14 mouse cellular contexts compared by ENCODE assay signal in genomic region chr2:153259030-153259863, GRCm38 (mm10). TPM values are rescaled to one million over a fixed set of nuclear protein-coding genes. Genes with fewer than 3 reads are reported as not detected.
DNase-seq lines count a peak whose midpoint lies in the region; ATAC-seq and TF ChIP-seq lines count a peak whose summit lies in the region.
"Had no signal": no experiment of that assay in that cellular context is flagged by ENCODE, and none has a peak within 500 bp of the region (broad histone marks: within the 10 kb centered on the region; RNA-seq: fewer than 3 reads in every experiment).

No protein-coding gene starts in this region.

- no peak for TF ChIP-seq EP300 in MEL (IDR thresholded peaks at IDR 0.05; ENCODE audit: low read depth in 1 of 2, low read length in 2 of 2)

- no peak overlapping the region for H3K9ac ChIP-seq in lung, embryonic 14.5 days
- H3K9ac ChIP-seq in MEL (ENCODE audit: control insufficient read depth, low read depth, low read length, poor library complexity, severe bottlenecking): peak overlapping the region; percentile 26
- H3K9ac ChIP-seq: embryonic facial prominence, embryonic 13.5 days; hindbrain, embryonic 12.5 days had no signal

- H3K4me3 ChIP-seq in lung, embryonic 14.5 days (ENCODE audit: low read depth, low read length): no peak overlapping the region
- H3K4me3 ChIP-seq in MEL (ENCODE audit: control insufficient read depth in 1 of 2, insufficient read depth in 1 of 2, low read depth in 2 of 2, low read length in 2 of 2): no peak overlapping the region
- no peak overlapping the region for H3K4me3 ChIP-seq in forebrain, embryonic 10.5 days
- H3K4me3 ChIP-seq: embryonic facial prominence, embryonic 13.5 days; hindbrain, embryonic 12.5 days; layer of hippocampus, adult 2 months; myocyte had no signal

- TF ChIP-seq CTCF in lung, embryonic 14.5 days (IDR thresholded peaks at IDR 0.05; ENCODE audit: low read depth): no peak
- no peak for TF ChIP-seq CTCF in MEL (IDR thresholded peaks at IDR 0.05 in 2 of 3, conservative IDR thresholded peaks at IDR 0.05 in 1 of 3; ENCODE audit: control insufficient read depth in 1 of 3, insufficient read depth in 1 of 3, low read depth in 2 of 3, low read length in 3 of 3, poor library complexity in 1 of 3, severe bottlenecking in 1 of 3)

- no peaks in the 10 kb centered on the region for H3K79me2 ChIP-seq in MEL (ENCODE audit: control insufficient read depth, insufficient read depth, low read length, poor library complexity)

- H3K4me2 ChIP-seq in lung, embryonic 14.5 days: no peak overlapping the region
- H3K4me2 ChIP-seq: embryonic facial prominence, embryonic 13.5 days; hindbrain, embryonic 12.5 days had no signal

- WGBS in lung, embryonic 14.5 days: 55% methylated on average over 12 of the region's 12 CpGs
- 89% methylated on average over 12 of the region's 12 CpGs for WGBS in forebrain, embryonic 10.5 days

- no peaks in the 10 kb centered on the region for H3K9me3 ChIP-seq in lung, embryonic 14.5 days (ENCODE audit: low read depth, low read length)
- no peaks in the 10 kb centered on the region for H3K9me3 ChIP-seq in MEL (replicated peaks; ENCODE audit: insufficient read depth, low read length)
- no peaks in the 10 kb centered on the region for H3K9me3 ChIP-seq in forebrain, embryonic 10.5 days
- H3K9me3 ChIP-seq: embryonic facial prominence, embryonic 13.5 days; hindbrain, embryonic 12.5 days had no signal

- TF ChIP-seq RAD21 in MEL (IDR thresholded peaks at IDR 0.05; ENCODE audit: low read depth, low read length): no peak

- no peak for TF ChIP-seq POLR2A in MEL (IDR thresholded peaks at IDR 0.05; ENCODE audit: control insufficient read depth in 1 of 2, insufficient read depth in 1 of 2, low read depth in 1 of 2, low read length in 2 of 2, poor library complexity in 1 of 2)

- H3K36me3 ChIP-seq in lung, embryonic 14.5 days (ENCODE audit: insufficient read depth): peaks cover 37% of the 10 kb centered on the region
- H3K36me3 ChIP-seq in MEL (ENCODE audit: control insufficient read depth in 1 of 2, insufficient read depth in 2 of 2, low read length in 2 of 2): peaks cover under 1 to 30% of the 10 kb centered on the region in 2 experiments
- H3K36me3 ChIP-seq in forebrain, embryonic 10.5 days (replicated peaks): peaks cover 58% of the 10 kb centered on the region

- no peak for DNase-seq in lung, embryonic 14.5 days
- DNase-seq in lung, postnatal 25 days (ENCODE audit: low spot score): no peak
- no peak for DNase-seq in MEL (ENCODE audit: low read depth, low spot score)
- no peak for DNase-seq in forebrain, embryonic 10.5 days (ENCODE audit: extremely low spot score, low spot score)
- no peak for DNase-seq in gastrocnemius, adult 18-20 months (ENCODE audit: low spot score)
- DNase-seq: adrenal gland, adult 2 months; heart, adult 11 months had no signal

- ATAC-seq in lung, embryonic 14.5 days (ENCODE audit: insufficient read depth): no peak
- ATAC-seq in hematopoietic stem cell, adult 5-6 weeks (replicated peaks in 1 of 2; ENCODE audit: insufficient read depth in 1 of 2, low FRiP score in 2 of 2, low TSS enrichment in 1 of 2, low read depth in 1 of 2, poor library complexity in 2 of 2, severe bottlenecking in 2 of 2): peak; percentile 73 to 82
- ATAC-seq in megakaryocyte progenitor cell, adult 5-6 weeks (replicated peaks; ENCODE audit: poor library complexity): peak; percentile 72
- ATAC-seq: forebrain, embryonic 16.5 days had no signal

- H3K27me3 ChIP-seq in lung, embryonic 14.5 days (ENCODE audit: insufficient read depth, low read length): no peaks in the 10 kb centered on the region
- H3K27me3 ChIP-seq in MEL (ENCODE audit: control insufficient read depth in 1 of 2, insufficient read depth in 2 of 2, low read length in 2 of 2): no peaks in the 10 kb centered on the region
- H3K27me3 ChIP-seq in forebrain, embryonic 10.5 days (ENCODE audit: poor library complexity, severe bottlenecking): no peaks in the 10 kb centered on the region
- H3K27me3 ChIP-seq: embryonic facial prominence, embryonic 13.5 days; hindbrain, embryonic 12.5 days had no signal

- no peaks in the 10 kb centered on the region for H3K4me1 ChIP-seq in lung, embryonic 14.5 days (ENCODE audit: insufficient read depth)
- H3K4me1 ChIP-seq in MEL (ENCODE audit: control insufficient read depth in 1 of 2, insufficient read depth in 2 of 2, low read length in 2 of 2): peaks cover 21 to 23% of the 10 kb centered on the region in 2 experiments
- H3K4me1 ChIP-seq in forebrain, embryonic 10.5 days: no peaks in the 10 kb centered on the region
- H3K4me1 ChIP-seq: embryonic facial prominence, embryonic 13.5 days; hindbrain, embryonic 12.5 days had no signal

- H3K27ac ChIP-seq in lung, embryonic 14.5 days (ENCODE audit: low read depth): 0 out of 2 replicates have a peak overlapping the region, but pooled peaks have one; percentile 18
- H3K27ac ChIP-seq in MEL (ENCODE audit: control insufficient read depth, low read depth, low read length): peak overlapping the region; percentile 89
- H3K27ac ChIP-seq in forebrain, embryonic 10.5 days: no peak overlapping the region
- H3K27ac ChIP-seq: embryonic facial prominence, embryonic 13.5 days; hindbrain, embryonic 12.5 days; layer of hippocampus, adult 2 months had no signal

TF ChIP-seq in MEL, 35 proteins besides CTCF, POLR2A, EP300 and RAD21:
- TF ChIP-seq TCF12 (IDR thresholded peaks at IDR 0.05; ENCODE audit: low read depth, low read length) (no peak), SIN3A (IDR thresholded peaks at IDR 0.05; ENCODE audit: low read length) (no peak), MAX (IDR thresholded peaks at IDR 0.05; ENCODE audit: low read length) (no peak), ZNF384 (IDR thresholded peaks at IDR 0.05; ENCODE audit: low read depth, low read length) (no peak), RCOR1 (IDR thresholded peaks at IDR 0.05; ENCODE audit: low read depth, low read length) (0 out of 2 replicates have a peak, but pooled peaks have one; percentile 9)

RNA-seq across cellular contexts. Expression of gene Pofut1, which starts 17.9 kb away (rescaled TPM):
- 8.5 and 8.7 TPM in 2 replicates for polyA plus RNA-seq in lung, embryonic 14.5 days (2014; fragmentation: Nextera tagmentation; extraction: Ambion mirVana)
- 20.2 and 20.5 TPM in 2 replicates for total RNA-seq in MEL (2012; rRNA removed)
- 10 to 100 TPM in 1 of 2 experiments, not detected in 1; 28.7 TPM for polyA plus RNA-seq in MEL (2012; ENCODE audit: insufficient read depth in 1 of 2, insufficient read length in 2 of 2, low read depth in 1 of 2, low replicate concordance in 2 of 2, missing spikeins in 1 of 2)
- 23.0 and 29.1 TPM in 2 replicates for total RNA-seq in hematopoietic stem cell, adult 5-6 weeks (2017)
- total RNA-seq in megakaryocyte progenitor cell, adult 5-6 weeks (2015): 14.0 and 14.9 TPM in 2 replicates
- total RNA-seq in megakaryocyte progenitor cell, adult 5-6 weeks (2017): 16.7 and 22.1 TPM in 2 replicates
- 5.9 and 6.4 TPM in 2 replicates for polyA plus RNA-seq in forebrain, embryonic 10.5 days (2016; fragmentation: Nextera tagmentation; extraction: Ambion mirVana)
- total RNA-seq in gastrocnemius, adult 18-20 months (2021): 1 to 10 TPM; 7.3 to 9.5 TPM

RNA-seq across cellular contexts. Expression of gene Plagl2, which starts 18.0 kb away (rescaled TPM):
- 23.3 TPM in 2 replicates for polyA plus RNA-seq in lung, embryonic 14.5 days (2014; fragmentation: Nextera tagmentation; extraction: Ambion mirVana)
- 5.9 and 6.0 TPM in 2 replicates for total RNA-seq in MEL (2012; rRNA removed)
- 10 to 100 TPM in 1 of 2 experiments, not detected in 1; 34.4 TPM for polyA plus RNA-seq in MEL (2012; ENCODE audit: insufficient read depth in 1 of 2, insufficient read length in 2 of 2, low read depth in 1 of 2, low replicate concordance in 2 of 2, missing spikeins in 1 of 2)
- total RNA-seq in hematopoietic stem cell, adult 5-6 weeks (2017): 7.3 and 7.8 TPM in 2 replicates
- 42.3 and 45.4 TPM in 2 replicates for total RNA-seq in megakaryocyte progenitor cell, adult 5-6 weeks (2015)
- total RNA-seq in megakaryocyte progenitor cell, adult 5-6 weeks (2017): 5.6 TPM in 2 replicates
- polyA plus RNA-seq in forebrain, embryonic 10.5 days (2016; fragmentation: Nextera tagmentation; extraction: Ambion mirVana): 30.5 and 31.7 TPM in 2 replicates
- 1 to 10 TPM; 2.6 to 3.1 TPM for total RNA-seq in gastrocnemius, adult 18-20 months (2021)

RNA-seq across cellular contexts. Expression of gene Kif3b, which starts 32.0 kb away (rescaled TPM):
- 4.8 TPM in 2 replicates for polyA plus RNA-seq in lung, embryonic 14.5 days (2014; fragmentation: Nextera tagmentation; extraction: Ambion mirVana)
- total RNA-seq in MEL (2012; rRNA removed): 10.0 and 11.0 TPM in 2 replicates
- polyA plus RNA-seq in MEL (2012; ENCODE audit: insufficient read depth in 1 of 2, insufficient read length in 2 of 2, low read depth in 1 of 2, low replicate concordance in 2 of 2, missing spikeins in 1 of 2): 10 to 100 TPM; 17.9 to 34.2 TPM
- total RNA-seq in hematopoietic stem cell, adult 5-6 weeks (2017): 13.2 and 21.6 TPM in 2 replicates
- 3.6 and 5.5 TPM in 2 replicates for total RNA-seq in megakaryocyte progenitor cell, adult 5-6 weeks (2015)
- 9.9 and 11.3 TPM in 2 replicates for total RNA-seq in megakaryocyte progenitor cell, adult 5-6 weeks (2017)
- 6.2 and 6.9 TPM in 2 replicates for polyA plus RNA-seq in forebrain, embryonic 10.5 days (2016; fragmentation: Nextera tagmentation; extraction: Ambion mirVana)
- total RNA-seq in gastrocnemius, adult 18-20 months (2021): 1 to 10 TPM; 3.0 to 3.8 TPM

RNA-seq across cellular contexts. Expression of gene Tspyl3, which starts 34.0 kb away (rescaled TPM):
- polyA plus RNA-seq in lung, embryonic 14.5 days (2014; fragmentation: Nextera tagmentation; extraction: Ambion mirVana): 6.6 and 7.5 TPM in 2 replicates
- total RNA-seq in MEL (2012; rRNA removed): 4.0 and 4.3 TPM in 2 replicates
- polyA plus RNA-seq in MEL (2012; ENCODE audit: insufficient read depth in 1 of 2, insufficient read length in 2 of 2, low read depth in 1 of 2, low replicate concordance in 2 of 2, missing spikeins in 1 of 2): 10 to 100 TPM in 1 of 2 experiments, 1 to 10 TPM in 1; 9.8 to 47.3 TPM
- total RNA-seq in hematopoietic stem cell, adult 5-6 weeks (2017): 18.2 and 19.4 TPM in 2 replicates
- 8.0 and 10.8 TPM in 2 replicates for total RNA-seq in megakaryocyte progenitor cell, adult 5-6 weeks (2015)
- 7.0 and 8.9 TPM in 2 replicates for total RNA-seq in megakaryocyte progenitor cell, adult 5-6 weeks (2017)
- polyA plus RNA-seq in forebrain, embryonic 10.5 days (2016; fragmentation: Nextera tagmentation; extraction: Ambion mirVana): 5.0 and 5.4 TPM in 2 replicates
- total RNA-seq in gastrocnemius, adult 18-20 months (2021): under 1 TPM; 0.32 to 0.52 TPM
